Mouse (Mus musculus) midbrain, embryonic 16.5 days (tissue): ENCODE measurements at regions not wholly inside any gene's neighbourhood (a gene's known extent, or its start where the extent isn't known, plus 50 kb on each side); places are given as distances from the start of the nearest gene placed in this dataset.
"Not testable (repeated sequence)": the region's sequence is repeated elsewhere in the genome, so short reads cannot be mapped to it uniquely, and the experiment has no call there.

Experiments
- ATAC-seq: fragments of 200-750 bp; cut with Nextera tagmentation; 2 replicates; pipeline ENCODE4 v1.8.0; 2017; ENCODE audit warnings: moderate TSS enrichment
- H3K27ac ChIP-seq: fragments of 300-500 bp; sonication (generic); 2 replicates; pipeline ENCODE4 v1.5.1; 2014; ENCODE audit warnings: mild to moderate bottlenecking, low read length, mixed read lengths
- H3K27me3 ChIP-seq: fragments of 300-500 bp; sonication (generic); 2 replicates; pipeline ENCODE4 v1.6.1; 2014; ENCODE audit warnings: low read depth, low read length, mixed read lengths; ENCODE audit not compliant: control insufficient read depth, insufficient read depth
- H3K36me3 ChIP-seq: fragments of 300-500 bp; sonication (generic); 2 replicates; pipeline ENCODE4 v1.6.1; 2014; ENCODE audit warnings: mild to moderate bottlenecking, low read length, moderate library complexity, mixed read lengths; ENCODE audit not compliant: control insufficient read depth, insufficient read depth
- H3K4me1 ChIP-seq: fragments of 300-500 bp; sonication (generic); 2 replicates; pipeline ENCODE4 v1.6.1; 2014; ENCODE audit warnings: mild to moderate bottlenecking, low read length, mixed read lengths; ENCODE audit not compliant: control insufficient read depth, insufficient read depth
- H3K4me2 ChIP-seq: fragments of 300-500 bp; sonication (generic); 2 replicates; pipeline ENCODE4 v1.6.1; 2014; ENCODE audit warnings: mild to moderate bottlenecking, low read length, mixed read lengths
- H3K4me3 ChIP-seq: fragments of 300-500 bp; sonication (generic); 2 replicates; pipeline ENCODE4 v1.5.1; 2014; ENCODE audit warnings: low read depth, mild to moderate bottlenecking, low read length, moderate library complexity, mixed read lengths
- H3K9ac ChIP-seq: fragments of 300-500 bp; sonication (generic); 2 replicates; pipeline ENCODE4 v1.6.1; 2014; ENCODE audit warnings: low read depth, low read length, mixed read lengths
- H3K9me3 ChIP-seq: fragments of 300-500 bp; sonication (generic); replicated peaks from 2 replicates; pipeline ENCODE4 v1.6.1; 2014; ENCODE audit warnings: mild to moderate bottlenecking, low read length, mixed read lengths; ENCODE audit not compliant: control insufficient read depth, poor library complexity, severe bottlenecking
- WGBS: fragments of 180-500 bp; shearing (Covaris S2); extraction: QIAGEN DNeasy Blood & Tissue Kit; methylation state at CpG from one replicate; pipeline ENCODE4 v1.1.7; 2014; 5-methylcytosine and 5-hydroxymethylcytosine counted together

- not testable (repeated sequence) for ATAC-seq, H3K27ac ChIP-seq, H3K36me3 ChIP-seq, H3K9me3 ChIP-seq, H3K4me2 ChIP-seq, H3K4me1 ChIP-seq, H3K27me3 ChIP-seq, H3K4me3 ChIP-seq, H3K9ac ChIP-seq
- 83% methylated on average over 5 of the region's 5 CpGs for WGBS
Observed at GRCm38 (mm10) chr8:17888598-17888997, 1089.5 kb downstream of the Defb40 start.

GRCm38 (mm10) chr8:17863388-17863787, 1114.7 kb downstream of the Defb40 start:
- no peak overlapping the region for H3K4me3 ChIP-seq
- no peak overlapping the region for H3K4me2 ChIP-seq
- ATAC-seq = no peak
- no peaks in the 10 kb centered on the region for H3K27me3 ChIP-seq
- H3K4me1 ChIP-seq = no peaks in the 10 kb centered on the region
- no peaks in the 10 kb centered on the region for H3K9me3 ChIP-seq
- no peaks in the 10 kb centered on the region for H3K36me3 ChIP-seq
- H3K27ac ChIP-seq = no peak overlapping the region
- H3K9ac ChIP-seq = no peak overlapping the region
- 99% methylated on average over 2 of the region's 2 CpGs for WGBS
